Mouse (Mus musculus) limb, embryonic 11.5 days (tissue): Measurements from ENCODE around the gene Sh3bp2. TPM values are rescaled to one million over a fixed set of nuclear protein-coding genes. Genes with fewer than 3 reads are reported as not detected.
"Not testable (repeated sequence)": the region's sequence is repeated elsewhere in the genome, so short reads cannot be mapped to it uniquely, and the experiment has no call there.

Experiments
- ATAC-seq: fragments of 200-750 bp; cut with Nextera tagmentation; 2 replicates; pipeline ENCODE4 v1.8.0; 2017; ENCODE audit warnings: low read depth; ENCODE audit not compliant: insufficient number of reproducible peaks, low FRiP score, low TSS enrichment
- DNase-seq: peaks from one replicate; pipeline ENCODE4 v3.0.0-alpha.2; 2015; ENCODE audit warnings: low spot score
- H3K27ac ChIP-seq: fragments of 300-500 bp; sonication (generic); replicated peaks from 2 replicates; pipeline ENCODE4 v1.5.1; 2014; ENCODE audit warnings: low read depth, mild to moderate bottlenecking, low read length
- H3K27me3 ChIP-seq: fragments of 300-500 bp; sonication (generic); 2 replicates; pipeline ENCODE4 v1.6.1; 2014; ENCODE audit warnings: mild to moderate bottlenecking, low read length, mixed read lengths; ENCODE audit not compliant: control insufficient read depth, insufficient read depth
- H3K36me3 ChIP-seq: fragments of 300-500 bp; sonication (generic); 2 replicates; pipeline ENCODE4 v1.6.1; 2014; ENCODE audit warnings: mild to moderate bottlenecking, low read length, moderate library complexity, mixed read lengths; ENCODE audit not compliant: control insufficient read depth, insufficient read depth
- H3K4me1 ChIP-seq: fragments of 300-500 bp; sonication (generic); 2 replicates; pipeline ENCODE4 v1.6.1; 2014; ENCODE audit warnings: low read length, mixed read lengths; ENCODE audit not compliant: control insufficient read depth, insufficient read depth
- H3K4me2 ChIP-seq: fragments of 300-500 bp; sonication (generic); 2 replicates; pipeline ENCODE4 v1.6.1; 2014; ENCODE audit warnings: low read depth, mild to moderate bottlenecking, moderate library complexity; ENCODE audit not compliant: severe bottlenecking
- H3K4me3 ChIP-seq: fragments of 300-500 bp; sonication (generic); 2 replicates; pipeline ENCODE4 v1.5.1; 2014; ENCODE audit warnings: low read depth, low read length
- H3K9ac ChIP-seq: fragments of 300-500 bp; sonication (generic); 2 replicates; pipeline ENCODE4 v1.6.1; 2014; ENCODE audit warnings: mild to moderate bottlenecking, low read length
- H3K9me3 ChIP-seq: fragments of 300-500 bp; sonication (generic); 2 replicates; pipeline ENCODE4 v1.6.1; 2016; ENCODE audit warnings: low read length; ENCODE audit not compliant: control insufficient read depth
- WGBS: fragments of 180-500 bp; shearing (Covaris S2); extraction: QIAGEN DNeasy Blood & Tissue Kit; methylation state at CpG from one replicate; pipeline ENCODE4 v1.1.7; 2014; 5-methylcytosine and 5-hydroxymethylcytosine counted together
- polyA plus RNA-seq: library from polyadenylated mRNA; unstranded; fragments of >200 nt; fragmentation: Nextera tagmentation; extraction: Ambion mirVana; gene quantifications from 2 replicates; pipeline ENCODE4 v1.2.1, GENCODE M21; 2014

Gene Sh3bp2
- polyA plus RNA-seq, 1 experiment from 2014 or later = 7.5 TPM

DNA sequence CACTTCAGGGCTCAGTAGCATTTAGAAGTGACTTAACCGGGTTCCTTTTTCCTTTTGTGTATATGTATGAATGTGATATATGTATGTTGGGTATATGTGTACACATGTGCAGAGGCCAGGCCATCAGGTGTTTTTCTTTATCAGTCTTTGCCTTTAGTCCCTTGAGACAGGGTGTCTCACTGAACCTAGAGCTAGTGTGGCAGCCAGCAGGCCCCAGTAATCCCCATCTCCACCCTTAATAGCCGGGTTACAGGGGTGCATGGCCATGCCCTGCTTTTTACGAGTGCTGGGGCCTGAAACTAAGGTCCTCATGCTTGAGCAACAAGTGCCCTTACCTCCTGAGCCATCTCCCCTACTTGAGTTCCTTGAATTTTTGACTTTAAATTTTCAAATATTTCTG lies 45.9 kb downstream of the Sh3bp2 start:
- no peak overlapping the region for H3K4me2 ChIP-seq
- H3K9ac ChIP-seq = no peak overlapping the region
- ATAC-seq = no peak
- no peak overlapping the region for H3K4me3 ChIP-seq
- WGBS = 82% methylated on average over 3 of the region's 3 CpGs
- no peaks in the 10 kb centered on the region for H3K36me3 ChIP-seq
- H3K27me3 ChIP-seq = no peaks in the 10 kb centered on the region
- no peak overlapping the region for H3K27ac ChIP-seq
- no peak for DNase-seq
- peaks cover 9% of the 10 kb centered on the region for H3K4me1 ChIP-seq
- no peaks in the 10 kb centered on the region for H3K9me3 ChIP-seq

- not testable (repeated sequence) for H3K4me1 ChIP-seq, DNase-seq, H3K9me3 ChIP-seq, H3K36me3 ChIP-seq, H3K27me3 ChIP-seq, H3K27ac ChIP-seq, ATAC-seq
- H3K4me3 ChIP-seq = peak overlapping the region; percentile 93; the same call in 1 of the 2 replicates
- peak overlapping the region; percentile 67; the same call in 1 of the 2 replicates for H3K4me2 ChIP-seq
- WGBS = 61% methylated on average over 4 of the region's 4 CpGs
- 0 out of 2 replicates have a peak overlapping the region, but pooled peaks have one; percentile 52 for H3K9ac ChIP-seq
These were observed 46.9 kb downstream of the Sh3bp2 start for GRCm38 (mm10) chr5:34572568-34572967.

GRCm38 (mm10) chr5:34573268-34574221 lies 47.9 kb downstream of the Sh3bp2 start, which contains the start of gene Add1:
Gene Add1 (plus strand): TSS chr5:34573664.
- peaks cover 9% of the 10 kb centered on the region for H3K4me1 ChIP-seq
- H3K27me3 ChIP-seq = no peaks in the 10 kb centered on the region
- DNase-seq = peak; percentile 97
- H3K27ac ChIP-seq = peak within 1 kb of the TSS; percentile 75
- peak within 1 kb of the TSS; percentile 67 for H3K4me2 ChIP-seq
- under 1% methylated on average over 70 of the region's 84 CpGs for WGBS
- H3K36me3 ChIP-seq = no peaks in the 10 kb centered on the region
- H3K4me3 ChIP-seq = peak within 1 kb of the TSS; percentile 93
- H3K9ac ChIP-seq = peak within 1 kb of the TSS; percentile 94
- H3K9me3 ChIP-seq = no peaks in the 10 kb centered on the region
- peak; percentile 100 for ATAC-seq

GRCm38 (mm10) chr5:34574721-34575120 lies 49.1 kb downstream of the Sh3bp2 start:
- Histone ChIP-seq H3K9ac (peak overlapping the region; percentile 94), H3K27ac (no peak overlapping the region), H3K4me1 (peaks cover 9% of the 10 kb centered on the region), H3K4me2 (peak overlapping the region; percentile 64), H3K27me3 (no peaks in the 10 kb centered on the region), H3K36me3 (no peaks in the 10 kb centered on the region), H3K9me3 (no peaks in the 10 kb centered on the region), H3K4me3 (peak overlapping the region; percentile 93)
- WGBS = 49% methylated on average over 10 of the region's 10 CpGs
- ATAC-seq = no peak
- DNase-seq = no peak

DNA sequence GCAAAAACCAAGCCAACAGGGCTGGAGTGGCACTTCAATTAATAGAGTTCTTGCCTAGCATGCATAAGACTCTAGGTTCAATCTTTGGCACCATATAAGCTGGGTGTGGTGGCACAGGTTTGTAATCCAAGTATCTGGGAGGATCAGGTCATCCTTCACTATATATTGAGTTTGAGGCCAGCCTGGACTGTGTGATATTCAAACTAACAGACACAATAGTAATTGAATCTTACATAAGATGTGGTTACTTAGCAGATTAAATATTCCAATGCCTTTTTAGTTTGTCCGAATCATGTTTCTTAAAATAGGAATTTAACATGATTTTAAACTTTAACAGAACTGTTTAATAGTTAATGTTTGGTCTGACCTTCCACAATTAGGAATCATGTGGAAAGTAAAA lies 50.6 kb downstream of the Sh3bp2 start:
- WGBS = 93% methylated on average over 1 of the region's 1 CpGs
- Histone ChIP-seq H3K4me3 (no peak overlapping the region), H3K9ac (no peak overlapping the region), H3K27ac (no peak overlapping the region), H3K9me3 (no peaks in the 10 kb centered on the region), H3K4me2 (no peak overlapping the region), H3K36me3 (no peaks in the 10 kb centered on the region), H3K27me3 (no peaks in the 10 kb centered on the region), H3K4me1 (peaks cover 9% of the 10 kb centered on the region)
- DNase-seq = no peak
- ATAC-seq = no peak

- H3K4me3 ChIP-seq = no peak overlapping the region
- H3K4me1 ChIP-seq = peaks cover 9% of the 10 kb centered on the region
- DNase-seq (no peak), ATAC-seq (no peak)
- no peaks in the 10 kb centered on the region for H3K27me3 ChIP-seq
- no peaks in the 10 kb centered on the region for H3K36me3 ChIP-seq
- no peaks in the 10 kb centered on the region for H3K9me3 ChIP-seq
- WGBS = 93% methylated on average over 7 of the region's 7 CpGs
- no peak overlapping the region for H3K4me2 ChIP-seq
- H3K9ac ChIP-seq = no peak overlapping the region
- no peak overlapping the region for H3K27ac ChIP-seq
These were observed 52.5 kb downstream of the Sh3bp2 start for GRCm38 (mm10) chr5:34578038-34578655.

- Histone ChIP-seq H3K4me2 (no peak overlapping the region), H3K4me3 (no peak overlapping the region), H3K4me1 (peaks cover 9% of the 10 kb centered on the region), H3K27ac (no peak overlapping the region), H3K36me3 (no peaks in the 10 kb centered on the region), H3K27me3 (no peaks in the 10 kb centered on the region), H3K9ac (no peak overlapping the region), H3K9me3 (no peaks in the 10 kb centered on the region)
- 90% methylated on average over 3 of the region's 3 CpGs for WGBS
- no peak for ATAC-seq
- DNase-seq = no peak
These were observed 53.7 kb downstream of the Sh3bp2 start for GRCm38 (mm10) chr5:34579377-34579776.

GRCm38 (mm10) chr5:34581671-34582313 lies 56.2 kb downstream of the Sh3bp2 start:
- not testable (repeated sequence) for H3K27me3 ChIP-seq, H3K9ac ChIP-seq, H3K4me2 ChIP-seq, H3K4me3 ChIP-seq, H3K4me1 ChIP-seq, DNase-seq, H3K27ac ChIP-seq, ATAC-seq, H3K36me3 ChIP-seq, H3K9me3 ChIP-seq
- 57% methylated on average over 10 of the region's 10 CpGs for WGBS
